Mouse (Mus musculus): ENCODE measurements at regions not wholly inside any gene's neighbourhood (a gene's known extent, or its start where the extent isn't known, plus 50 kb on each side); places are given as distances from the start of the nearest gene placed in this dataset.

DNA sequence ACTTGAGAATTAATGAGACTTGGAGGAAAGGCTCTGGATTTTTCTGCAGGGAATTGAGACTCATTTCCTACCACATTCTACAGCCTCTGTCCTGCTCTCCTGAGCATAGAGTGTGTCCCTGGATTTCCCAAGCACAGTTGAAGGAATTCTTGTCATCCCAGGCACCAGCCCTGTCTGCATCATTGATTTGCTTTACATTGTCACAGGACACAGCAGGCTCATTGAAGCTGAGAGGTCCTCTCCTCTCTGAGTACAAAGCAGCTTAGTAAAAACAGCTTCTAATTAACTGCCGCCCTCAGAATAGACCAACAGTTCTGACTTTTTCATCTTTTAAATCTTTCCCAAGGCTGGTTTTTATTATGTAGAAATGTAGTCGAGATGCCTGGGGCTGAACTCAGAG, 429.7 kb downstream of the Fgf9 start:
- TF ChIP-seq CTCF (IDR thresholded peaks at IDR 0.05; ENCODE audit: low read depth) (no peak), EP300 (IDR thresholded peaks at IDR 0.05; ENCODE audit: low read depth) (no peak)

Measured in heart, postnatal 0 days (tissue).